Mouse (Mus musculus) liver, postnatal 0 days (tissue): Measurements from ENCODE around the gene Ltbp1.

ENCODE experiments used
- CTCF ChIP-seq: sonication (generic); IDR thresholded peaks from 2 replicates; pipeline ENCODE4 v1.5.1; 2016; ENCODE audit warnings: antibody characterized with exemption, low read depth
- EP300 ChIP-seq: IDR thresholded peaks from 2 replicates; pipeline ENCODE4 v1.6.1; 2016; ENCODE audit warnings: antibody characterized with exemption, low read depth, mild to moderate bottlenecking

DNA sequence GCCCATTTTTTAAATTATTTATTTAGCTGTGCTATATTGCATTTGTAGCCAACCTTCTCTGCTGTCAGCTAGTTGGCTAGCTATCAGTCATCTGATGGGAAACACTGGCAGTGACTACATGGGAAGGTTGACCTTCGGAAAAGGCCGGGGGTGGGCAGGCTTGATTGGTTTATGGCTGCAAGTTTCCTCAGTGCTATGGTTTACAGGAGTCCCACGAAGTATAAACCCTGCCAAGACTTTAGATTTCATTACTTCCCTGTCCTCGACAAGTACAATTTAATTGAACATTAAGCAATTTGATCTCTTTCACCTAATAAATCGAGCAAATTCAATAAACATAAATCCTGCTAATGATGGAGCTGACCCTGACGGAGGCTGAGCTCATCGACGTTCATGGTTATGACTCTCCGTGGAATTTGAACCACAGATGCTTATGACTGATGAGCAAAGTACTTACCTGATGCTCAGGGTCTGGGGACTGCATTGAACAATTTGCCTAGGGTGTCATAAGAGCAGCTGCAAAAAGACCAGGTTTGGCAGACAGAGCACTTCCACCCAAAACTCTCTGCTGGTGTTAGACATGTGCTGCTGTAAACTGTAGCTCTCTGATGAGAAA, 373.0 kb downstream of the Ltbp1 start:
- TF ChIP-seq CTCF (no peak), EP300 (no peak)
